Mouse (Mus musculus) CD4-positive, CD25-positive, alpha-beta regulatory T cell, adult 2 months (primary cell): Measurements from ENCODE around the gene Gm44503.

Experiments used
- DNase-seq: peaks from one replicate; pipeline ENCODE4 v3.0.0-alpha.2; 2012; ENCODE audit warnings: low read depth, low spot score

Gene Gm44503

DNA sequence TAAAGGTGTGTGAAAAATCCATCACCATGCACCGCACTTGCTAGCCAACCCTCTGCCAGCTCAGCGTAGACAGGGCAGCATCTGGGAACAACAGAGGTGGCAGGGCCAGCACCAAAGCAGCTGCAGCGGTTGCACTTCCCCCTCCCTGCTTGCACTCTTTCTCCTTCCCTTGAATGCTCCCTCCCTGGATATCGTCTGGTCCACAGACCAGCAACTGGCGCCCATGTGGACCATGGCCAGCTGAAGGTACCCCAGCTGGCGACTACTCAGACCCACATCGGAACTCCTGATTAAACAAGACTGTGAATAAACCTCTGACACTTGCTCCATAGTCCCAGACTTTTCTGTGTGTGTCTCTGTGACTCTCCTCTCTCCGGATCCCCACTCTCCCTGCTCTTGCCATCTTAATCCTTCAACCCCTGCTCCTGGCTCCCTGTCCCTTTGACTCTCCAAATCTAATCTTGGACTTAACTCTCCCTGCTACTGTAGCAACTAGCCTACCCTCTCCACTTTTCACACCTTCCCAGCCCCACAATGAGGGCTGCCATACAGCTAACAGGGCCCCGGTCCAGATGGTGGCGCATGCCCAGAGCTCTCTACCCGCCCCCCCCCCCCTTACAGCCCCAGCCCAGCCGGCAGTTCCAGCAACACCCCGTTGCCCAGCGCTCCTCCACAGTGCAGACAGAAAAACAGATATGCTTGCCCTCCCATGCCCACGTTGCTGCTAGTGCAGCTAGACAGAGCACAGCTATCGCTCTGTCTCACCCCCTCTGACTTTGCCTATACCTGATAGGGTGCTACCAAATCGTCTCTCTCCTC is 67.4 kb downstream of the Gm44503 start:
- DNase-seq, result no peak

DNA sequence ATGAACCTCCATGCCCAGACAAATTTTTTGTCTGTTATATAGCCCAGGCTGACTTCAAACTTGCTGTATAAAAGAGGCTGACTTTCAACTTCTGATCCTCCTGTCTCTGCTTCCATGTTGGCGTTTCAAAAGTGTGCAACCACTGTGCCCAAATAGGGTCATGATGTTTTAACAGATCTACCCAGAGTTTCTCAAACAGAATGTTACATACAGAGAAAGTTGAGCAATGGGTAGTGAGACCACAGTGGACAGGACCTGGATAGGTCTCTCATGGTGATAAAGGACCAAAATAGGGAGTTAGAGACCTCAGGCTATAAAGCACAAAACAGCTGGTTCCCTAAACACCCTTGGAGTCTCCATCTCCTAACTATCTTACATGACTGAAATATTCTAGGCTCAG is 71.8 kb downstream of the Gm44503 start:
- no peak for DNase-seq

DNA sequence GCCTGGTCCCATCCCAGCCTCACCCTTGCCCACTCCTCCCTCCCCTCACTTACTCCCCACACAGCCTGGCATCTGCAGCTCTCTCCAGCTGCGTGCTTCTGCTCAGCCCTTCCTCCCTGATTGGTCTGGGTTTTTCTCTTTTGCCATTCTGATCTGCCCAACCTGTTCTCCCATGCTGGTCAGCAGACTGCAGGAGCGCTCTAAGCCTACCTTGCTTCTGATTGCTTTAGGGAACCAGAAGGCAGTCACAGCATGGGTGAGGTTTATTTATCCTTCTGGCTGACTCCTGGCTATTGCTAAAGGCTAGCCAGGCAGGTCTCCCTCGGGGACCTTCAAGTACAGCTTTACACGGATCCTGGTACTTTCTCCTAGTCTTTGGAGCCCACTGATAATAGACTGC is 72.8 kb downstream of the Gm44503 start:
- DNase-seq, result no peak

DNA sequence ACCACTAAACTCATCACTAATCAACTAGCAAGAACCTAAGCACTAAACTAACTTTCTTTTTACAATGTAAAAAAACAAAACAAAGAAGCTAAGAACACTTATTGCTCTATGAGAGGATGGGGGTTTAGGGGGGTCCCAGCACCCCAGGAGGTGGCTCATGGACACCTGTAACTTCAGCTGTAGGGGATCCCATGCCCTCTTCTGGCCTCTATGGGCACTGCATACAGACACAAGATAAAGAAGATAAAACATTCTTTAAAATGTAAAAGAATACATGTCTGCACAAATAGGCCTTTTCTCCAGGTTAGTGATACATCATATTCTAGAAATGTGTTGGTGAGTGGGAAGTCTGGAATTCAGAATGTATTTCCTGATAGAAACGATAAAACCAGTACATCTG is 74.8 kb downstream of the Gm44503 start:
- DNase-seq, result no peak

DNA sequence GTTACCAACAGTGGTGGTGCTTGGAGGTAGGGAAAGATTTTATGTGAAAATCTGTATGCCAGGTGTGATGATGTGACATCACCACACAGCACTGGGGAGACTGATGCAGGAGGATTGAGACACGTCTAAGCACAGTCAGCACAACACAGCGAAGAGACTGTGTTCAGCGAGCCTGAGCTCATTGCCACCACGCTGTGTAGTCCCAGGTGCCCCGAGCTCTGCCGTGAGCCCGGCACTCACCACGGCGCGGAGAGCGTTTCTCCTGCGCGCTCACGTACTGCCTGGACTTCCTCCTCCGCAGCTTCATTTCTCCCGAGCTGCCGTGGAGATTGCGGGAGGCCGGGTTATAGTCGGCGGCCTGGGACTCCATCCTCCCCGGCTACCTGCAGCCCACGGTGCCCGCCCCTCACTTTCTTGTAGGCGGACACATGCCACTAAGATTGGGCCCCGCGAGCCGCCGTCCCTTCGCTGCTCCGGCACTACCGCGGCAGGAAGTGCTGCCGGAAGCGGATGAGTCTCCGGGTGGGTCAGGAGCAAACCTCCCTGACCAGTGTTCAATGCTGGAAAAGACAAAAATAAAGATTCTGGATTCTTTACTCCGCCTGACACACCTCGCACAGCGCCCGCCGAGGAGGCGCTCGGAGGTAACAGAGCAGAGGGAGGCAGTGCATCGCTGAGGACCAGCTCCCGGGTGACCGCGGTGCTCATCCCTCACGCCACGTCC is 80.7 kb downstream of the Gm44503 start:
- DNase-seq, result peak; percentile 94

DNA sequence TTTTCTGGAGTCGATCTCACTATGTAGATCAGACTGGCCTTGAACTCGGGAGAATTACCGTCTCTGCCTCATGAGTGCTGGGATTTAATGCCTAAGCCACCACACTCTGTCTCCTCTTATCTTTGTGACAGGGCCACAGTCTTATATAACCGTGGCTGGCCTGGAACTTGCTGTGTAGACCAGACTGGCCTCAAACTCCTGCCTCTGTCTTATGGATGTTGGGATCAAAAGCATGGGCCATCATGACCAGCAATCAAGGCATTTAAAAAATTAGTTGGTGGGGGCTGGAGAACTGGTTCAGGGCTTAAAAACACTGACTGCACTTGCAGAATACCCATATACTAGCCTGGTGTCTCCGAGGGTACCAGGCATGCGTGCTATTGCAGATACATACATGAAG is 81.4 kb downstream of the Gm44503 start, which contains the start of gene Pigb:
Pigb (minus strand) TSS at position 299 of the 400 bp plus-strand sequence.
- DNase-seq, result peak; percentile 15

DNA sequence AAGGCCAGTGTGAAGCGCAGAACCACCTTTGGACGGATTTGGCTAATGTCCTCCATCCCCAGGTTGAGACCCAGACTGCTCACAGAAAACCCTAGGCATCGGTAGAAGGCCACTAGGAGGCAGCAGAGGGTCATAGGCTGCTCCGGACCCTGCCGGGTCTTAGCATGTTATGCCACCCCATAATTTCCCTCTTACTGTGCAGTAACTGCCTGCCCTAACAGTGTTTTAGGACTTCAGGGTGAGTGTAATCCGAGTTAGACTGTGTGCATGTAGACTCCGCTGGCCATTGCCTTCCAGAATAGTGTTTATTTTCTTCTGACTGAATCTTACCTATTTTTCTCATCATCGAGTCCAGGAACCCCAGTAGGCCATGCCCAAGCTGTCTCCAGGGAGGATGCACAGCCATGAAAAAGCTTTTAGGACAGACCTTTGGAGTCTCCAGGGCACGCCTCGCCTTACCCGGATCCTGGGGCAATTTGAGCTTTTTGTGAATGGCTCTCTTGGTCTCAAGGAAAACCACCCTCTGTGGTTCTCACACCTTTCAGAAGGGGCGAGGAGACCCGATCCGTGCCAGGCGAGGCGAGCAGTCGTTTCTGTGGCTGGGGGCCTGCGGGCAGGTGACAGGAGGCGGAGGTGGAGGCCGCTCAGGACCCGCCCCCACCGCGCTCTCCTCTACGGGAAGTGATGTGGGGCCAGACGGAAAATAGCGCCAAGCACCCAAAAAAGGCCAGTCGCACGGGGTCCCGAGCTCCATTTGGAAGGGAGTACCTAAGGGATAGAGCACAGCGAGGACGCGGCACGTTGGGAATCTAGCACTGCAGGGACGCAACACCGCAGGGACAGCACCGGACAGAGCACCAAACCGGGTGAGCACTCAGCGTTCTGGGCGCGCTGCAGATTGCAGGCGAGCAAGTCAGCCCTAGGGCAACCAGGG is 85.8 kb downstream of the Gm44503 start, which contains the start of gene Rab27a:
Rab27a (plus strand) TSS at position 709 of the 934 bp plus-strand sequence.
- DNase-seq, result peak; percentile 94

DNA sequence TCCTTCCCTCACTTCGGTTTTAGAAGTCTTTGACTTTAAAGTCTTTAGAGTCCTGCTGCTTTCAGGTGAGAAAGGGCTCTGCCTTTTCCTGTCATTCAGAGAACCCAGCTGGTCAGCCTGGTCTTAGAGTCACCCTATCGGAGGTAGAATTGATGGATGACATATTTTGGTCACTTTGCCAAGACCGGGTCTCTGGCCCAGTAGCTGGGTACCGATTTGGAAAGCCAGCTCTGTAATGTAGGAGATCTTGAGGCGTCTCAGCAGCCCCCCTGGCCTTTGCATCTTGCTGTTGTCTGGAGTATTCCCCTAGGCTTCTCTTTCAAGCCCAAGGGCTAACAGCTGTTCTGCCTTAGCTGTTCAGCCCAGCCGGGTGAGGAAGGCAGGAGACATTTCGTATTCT is 86.6 kb downstream of the Gm44503 start:
- DNase-seq, result no peak

DNA sequence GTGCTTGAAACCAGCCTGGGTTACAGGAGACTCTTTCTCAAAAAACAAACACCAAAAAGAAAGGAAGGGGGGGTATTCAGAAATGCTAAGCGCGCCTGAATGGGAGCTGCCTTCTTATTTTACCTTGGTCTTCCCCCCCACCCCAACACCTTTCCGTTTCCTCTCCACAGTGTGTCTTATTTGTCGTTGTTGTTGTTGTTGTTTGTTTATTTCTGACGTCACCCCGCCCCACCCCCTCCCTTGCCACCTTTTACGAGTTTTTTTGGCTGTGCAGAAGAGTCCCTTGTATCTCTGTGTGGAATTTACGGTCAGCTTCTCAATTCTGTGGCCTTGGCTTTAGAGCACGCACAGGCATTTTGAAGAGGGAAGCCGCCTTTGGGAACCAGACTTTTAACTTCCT is 87.1 kb downstream of the Gm44503 start:
- peak; percentile 70 for DNase-seq

DNA sequence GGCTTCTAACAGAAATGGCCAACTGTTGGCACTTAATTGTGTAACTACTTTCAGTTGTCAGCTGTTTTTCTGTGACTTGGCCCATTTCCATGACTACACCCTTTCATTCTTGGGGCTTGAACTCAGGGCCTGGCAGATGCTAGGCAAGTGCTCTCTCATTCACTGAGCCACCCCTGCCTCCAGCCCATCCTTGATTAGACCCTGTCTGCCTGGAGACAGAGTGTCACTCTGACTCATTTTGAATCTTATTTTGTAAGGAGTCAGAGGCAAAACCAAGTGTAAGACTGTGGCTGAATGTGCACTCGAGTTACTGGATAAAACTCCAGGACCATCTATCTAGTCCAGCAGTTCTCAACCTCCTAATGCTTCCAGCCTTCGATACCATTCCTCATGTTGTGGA is 89.3 kb downstream of the Gm44503 start:
- DNase-seq, result no peak

DNA sequence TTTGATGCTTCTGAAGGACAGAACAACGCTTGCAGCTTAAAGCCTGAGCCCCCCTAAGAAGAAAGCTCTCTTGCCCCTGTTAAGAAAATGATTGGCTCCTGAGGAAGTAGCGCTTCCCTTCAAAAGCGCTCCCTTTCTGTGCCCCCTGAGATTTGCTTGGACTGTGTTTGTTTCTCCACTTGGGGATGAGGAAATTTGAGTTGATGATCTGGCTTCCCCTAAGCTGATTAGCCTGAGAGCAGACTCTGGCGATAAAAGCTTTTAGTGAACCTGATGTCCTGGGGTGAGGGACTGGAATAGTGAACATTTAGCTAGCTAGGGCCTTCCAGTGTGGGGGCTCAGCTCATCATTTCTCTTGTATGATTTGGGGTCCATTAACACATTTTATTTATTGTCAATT is 90.3 kb downstream of the Gm44503 start:
- DNase-seq, result no peak

DNA sequence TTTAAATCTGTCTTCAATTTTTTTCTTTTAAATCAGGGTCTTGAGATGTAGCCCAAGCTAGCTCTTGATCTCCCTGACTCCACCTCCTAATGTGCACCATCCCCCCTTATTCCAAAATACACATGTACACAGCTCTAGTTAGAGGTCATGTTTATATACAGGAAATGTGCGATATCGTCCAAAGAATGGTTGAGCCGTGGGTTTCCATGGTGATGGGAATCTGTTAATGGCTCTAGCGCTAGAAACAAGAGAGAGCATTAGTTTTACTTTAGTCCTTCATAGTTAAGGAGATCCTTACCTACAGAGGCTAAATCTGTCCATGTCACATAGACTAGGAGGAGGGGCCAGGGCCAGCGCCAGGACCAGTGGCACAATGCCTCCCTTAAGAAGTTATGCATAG is 91.2 kb downstream of the Gm44503 start:
- DNase-seq, result no peak

DNA sequence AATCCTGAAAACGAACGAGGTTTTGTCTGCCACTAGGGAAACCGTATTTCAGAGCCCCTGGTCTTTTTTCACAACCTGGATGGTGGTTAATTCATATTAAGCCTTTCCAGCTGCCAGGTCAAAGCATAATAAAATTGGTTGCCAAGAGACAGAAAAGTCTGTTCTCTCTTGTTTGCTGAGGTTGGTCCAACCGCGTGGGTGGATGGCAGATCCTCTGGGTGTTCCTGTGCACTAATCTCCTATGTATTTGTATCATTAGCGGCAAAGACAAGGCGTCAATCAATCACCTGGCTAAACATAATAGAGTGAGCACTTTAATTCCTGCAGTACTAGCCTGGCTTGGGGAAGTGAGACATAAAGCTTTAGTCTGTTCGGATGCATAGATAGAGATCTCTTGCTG is 92.0 kb downstream of the Gm44503 start:
- peak; percentile 29 for DNase-seq

DNA sequence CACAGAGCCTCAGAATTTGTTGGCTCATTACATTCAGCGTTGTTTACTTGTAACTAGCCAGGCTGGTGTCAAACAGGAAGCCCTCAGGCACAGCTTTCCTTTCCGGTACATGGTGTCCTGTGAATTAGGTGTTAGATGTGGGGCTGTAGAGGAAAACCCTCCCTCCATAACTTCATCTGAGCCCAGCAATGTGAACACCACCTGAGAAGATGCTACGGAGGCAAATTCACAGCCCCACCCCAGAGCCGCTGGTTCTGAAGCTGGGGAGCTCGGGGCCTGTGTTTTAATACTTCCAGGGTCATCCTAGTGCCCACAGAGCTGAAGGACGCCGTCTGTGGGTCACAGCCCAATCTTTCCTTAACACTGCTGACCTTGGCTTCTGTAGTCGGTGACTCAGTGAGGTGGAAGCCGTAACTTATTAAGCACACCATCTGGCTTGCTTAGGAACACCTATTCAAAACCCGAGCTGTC is 96.8 kb downstream of the Gm44503 start:
- DNase-seq, result peak; percentile 43

DNA sequence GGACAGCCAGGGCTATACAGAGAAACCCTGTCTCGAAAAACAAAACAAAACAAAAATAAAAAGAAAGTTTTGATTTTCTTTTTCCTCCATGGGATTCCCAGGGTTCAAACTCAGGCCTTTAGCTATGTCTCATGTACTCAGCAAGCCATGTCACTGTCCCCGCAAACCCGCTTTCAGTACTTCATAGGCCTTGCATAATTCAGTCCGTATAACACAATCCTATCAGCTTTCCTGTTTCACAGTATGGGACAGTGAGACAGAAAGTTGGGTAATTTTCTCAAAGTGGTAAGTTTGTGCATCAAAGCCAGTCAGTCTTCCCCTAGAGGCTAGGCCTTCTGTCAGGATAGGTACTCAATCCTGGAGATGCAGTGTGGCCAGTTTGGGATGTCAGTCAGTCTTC is 100.6 kb downstream of the Gm44503 start:
- no peak for DNase-seq

DNA sequence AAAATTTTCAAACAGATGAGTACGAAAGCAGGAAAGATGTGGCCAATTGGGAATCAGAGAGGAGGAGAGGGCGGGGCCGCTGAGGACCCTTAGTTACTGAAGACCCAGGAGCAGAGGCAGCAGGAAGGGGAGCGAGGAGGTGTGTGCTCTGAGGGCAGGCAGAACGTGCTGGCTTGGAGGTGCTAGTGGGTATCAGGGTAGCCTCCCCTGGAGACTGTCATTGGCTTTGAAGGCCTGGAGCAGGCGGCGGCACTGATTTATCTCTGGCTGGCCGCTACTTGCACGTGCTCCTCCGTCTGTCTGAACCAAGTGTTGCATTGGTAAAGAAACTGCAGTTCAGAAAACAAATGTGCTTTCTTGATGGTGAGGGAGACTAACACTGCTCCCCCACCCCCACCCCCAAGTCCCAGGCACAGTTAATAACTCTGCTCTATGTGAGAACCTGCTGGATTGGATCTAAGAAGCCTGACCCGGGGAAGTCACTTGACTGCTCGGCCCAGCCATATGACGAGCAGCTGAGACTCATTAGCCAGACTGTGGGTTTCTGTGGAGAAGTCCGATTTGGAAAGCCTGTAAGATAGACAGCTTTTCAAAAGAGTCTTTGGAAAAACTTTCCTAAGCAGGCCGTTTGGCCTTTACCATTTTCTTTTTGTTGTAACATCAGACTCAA is 105.1 kb downstream of the Gm44503 start:
- DNase-seq, result no peak
